Mouse (Mus musculus) liver, embryonic 14.5 days (tissue): ENCODE results near the gene Utrn. TPM values are rescaled to one million over a fixed set of nuclear protein-coding genes. Genes with fewer than 3 reads are reported as not detected.

Source experiments
- ATAC-seq: fragments of 200-750 bp; cut with Nextera tagmentation; 2 replicates; pipeline ENCODE4 v1.8.0; 2017; ENCODE audit warnings: moderate number of reproducible peaks, mild to moderate bottlenecking, moderate library complexity; ENCODE audit not compliant: insufficient read depth
- DNase-seq, 3 experiments: peaks; one replicate each; pipeline ENCODE4 v3.0.0-alpha.2; 2012 to 2013; ENCODE audit warnings: low read depth in 3 of 3, low spot score in 3 of 3
- H3K27ac ChIP-seq: fragments of 300-500 bp; sonication (generic); 2 replicates; pipeline ENCODE4 v1.5.1; 2014; ENCODE audit warnings: moderate library complexity, mild to moderate bottlenecking, control low read depth, inconsistent platforms
- H3K27me3 ChIP-seq: fragments of 300-500 bp; sonication (generic); 2 replicates; pipeline ENCODE4 v1.6.1; 2014; ENCODE audit warnings: mild to moderate bottlenecking, low read length, moderate library complexity; ENCODE audit not compliant: control insufficient read depth, insufficient read depth
- H3K36me3 ChIP-seq: fragments of 300-500 bp; sonication (generic); replicated peaks from 2 replicates; pipeline ENCODE4 v1.6.1; 2014; ENCODE audit warnings: low read depth; ENCODE audit not compliant: control insufficient read depth, insufficient read depth
- H3K4me1 ChIP-seq, 2 experiments: fragments of 200-500 bp in 1 of 2; fragments of 300-500 bp in 1 of 2; sonication (generic) in 1 of 2; replicated peaks; 2 replicates each; pipeline ENCODE4 v1.6.1; 2012 to 2014; ENCODE audit warnings: antibody characterized with exemption in 1 of 2, inconsistent platforms in 1 of 2, low read length in 1 of 2; ENCODE audit not compliant: control insufficient read depth in 2 of 2, insufficient read depth in 2 of 2
- H3K4me2 ChIP-seq: fragments of 300-500 bp; sonication (generic); 2 replicates; pipeline ENCODE4 v1.6.1; 2014; ENCODE audit warnings: low read depth, mild to moderate bottlenecking, control low read depth, moderate library complexity
- H3K4me3 ChIP-seq, 2 experiments: fragments of 200-500 bp in 1 of 2; fragments of 300-500 bp in 1 of 2; sonication (generic) in 1 of 2; 2 replicates each; pipeline ENCODE4 v1.5.1; 2012 to 2014; ENCODE audit warnings: low read depth in 2 of 2, low read length in 2 of 2, mild to moderate bottlenecking in 2 of 2, control low read depth in 1 of 2, inconsistent platforms in 1 of 2, moderate library complexity in 1 of 2; ENCODE audit not compliant: insufficient read depth in 1 of 2
- H3K9ac ChIP-seq: fragments of 300-500 bp; sonication (generic); replicated peaks from 2 replicates; pipeline ENCODE4 v1.6.1; 2014; ENCODE audit warnings: mild to moderate bottlenecking, control low read depth, moderate library complexity
- H3K9me3 ChIP-seq: fragments of 300-500 bp; sonication (generic); 2 replicates; pipeline ENCODE4 v1.6.1; 2016; ENCODE audit warnings: low read length, mixed read lengths; ENCODE audit not compliant: control insufficient read depth
- CTCF ChIP-seq: IDR thresholded peaks from 2 replicates; pipeline ENCODE4 v1.5.1; 2016; ENCODE audit warnings: antibody characterized with exemption, low read depth, control low read depth
- EP300 ChIP-seq: IDR thresholded peaks from 2 replicates; pipeline ENCODE4 v1.6.1; 2016; ENCODE audit warnings: antibody characterized with exemption, low read depth
- WGBS: fragments of 180-500 bp; shearing (Covaris S2); extraction: QIAGEN DNeasy Blood & Tissue Kit; methylation state at CpG from one replicate; pipeline ENCODE4 v1.1.7; 2014; ENCODE audit not compliant: insufficient replicate concordance; 5-methylcytosine and 5-hydroxymethylcytosine counted together
- polyA plus RNA-seq, 2 experiments: library from polyadenylated mRNA; depleted of rRNA in 1 of 2; stranded (reverse) in 1 of 2; unstranded in 1 of 2; fragments of >200 nt; fragmentation: Nextera tagmentation in 1 of 2; extraction: Ambion mirVana in 1 of 2; gene quantifications; 2 replicates each; pipeline versions ENCODE4 v1.2.1 to v1.2.3; 2012 to 2014

Gene Utrn
- polyA plus RNA-seq, 2 experiments: 2.7 to 4.4 TPM

DNA sequence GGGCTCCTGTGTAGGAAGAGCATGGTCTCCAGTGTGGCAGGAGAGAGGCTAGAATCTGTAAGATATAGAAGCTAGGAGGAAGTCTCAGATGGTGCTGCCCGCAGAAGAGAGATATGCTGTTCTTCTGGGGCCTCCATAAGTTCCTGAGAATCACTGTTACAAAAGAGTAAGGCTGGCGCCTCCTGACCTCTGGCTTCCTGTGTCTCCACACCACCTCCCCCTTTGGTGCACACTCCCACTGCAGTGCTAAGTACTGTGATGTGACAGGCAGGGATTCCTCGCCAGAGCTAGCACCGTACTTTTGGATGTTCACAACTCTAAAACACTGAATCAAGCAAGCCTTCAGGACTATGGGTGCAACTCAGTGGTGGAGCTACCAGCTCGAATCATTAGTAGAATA lies 140.1 kb downstream of the Utrn start:
- Histone ChIP-seq H3K27me3 (no peaks in the 10 kb centered on the region), H3K27ac (no peak overlapping the region), H3K4me3 (no peak overlapping the region), H3K4me2 (no peak overlapping the region), H3K9ac (no peak overlapping the region), H3K36me3 (no peaks in the 10 kb centered on the region), H3K9me3 (no peaks in the 10 kb centered on the region), H3K4me1 (peaks cover 0 to 4% of the 10 kb centered on the region in 2 experiments; a peak in 1 of 4 replicates)
- 32% methylated on average over 5 of the region's 5 CpGs for WGBS
- DNase-seq (no peak), ATAC-seq (no peak)
- TF ChIP-seq CTCF: no peak
- TF ChIP-seq EP300: no peak

DNA sequence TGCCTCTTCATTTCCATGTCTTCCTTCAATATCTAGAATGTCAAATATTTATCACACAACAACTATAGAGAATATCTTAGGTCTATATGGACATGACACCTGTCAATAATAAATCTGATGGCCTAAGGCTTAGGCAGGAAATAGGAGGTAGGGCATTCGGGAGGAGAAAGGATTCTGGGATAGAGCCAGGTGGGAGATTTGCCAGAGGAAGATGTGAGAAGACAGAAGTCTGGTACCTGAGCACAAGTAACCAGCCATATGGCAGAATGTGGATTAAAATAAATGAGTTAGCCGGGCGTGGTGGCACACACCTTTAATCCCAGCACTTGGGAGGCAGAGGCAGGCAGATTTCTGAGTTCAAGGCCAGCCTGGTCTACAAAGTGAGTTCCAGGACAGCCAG lies 141.3 kb downstream of the Utrn start:
- H3K27ac ChIP-seq: no peak overlapping the region
- H3K4me1 ChIP-seq: peaks cover 0 to 8% of the 10 kb centered on the region in 2 experiments; a peak in 2 of 4 replicates
- no peaks in the 10 kb centered on the region for H3K27me3 ChIP-seq
- 67% methylated on average over 3 of the region's 3 CpGs for WGBS
- ATAC-seq: no peak
- H3K9me3 ChIP-seq: no peaks in the 10 kb centered on the region
- no peak overlapping the region for H3K9ac ChIP-seq
- H3K4me2 ChIP-seq: no peak overlapping the region
- H3K4me3 ChIP-seq: no peak overlapping the region
- no peaks in the 10 kb centered on the region for H3K36me3 ChIP-seq
- TF ChIP-seq EP300 (no peak), CTCF (no peak)
- no peak for DNase-seq

DNA sequence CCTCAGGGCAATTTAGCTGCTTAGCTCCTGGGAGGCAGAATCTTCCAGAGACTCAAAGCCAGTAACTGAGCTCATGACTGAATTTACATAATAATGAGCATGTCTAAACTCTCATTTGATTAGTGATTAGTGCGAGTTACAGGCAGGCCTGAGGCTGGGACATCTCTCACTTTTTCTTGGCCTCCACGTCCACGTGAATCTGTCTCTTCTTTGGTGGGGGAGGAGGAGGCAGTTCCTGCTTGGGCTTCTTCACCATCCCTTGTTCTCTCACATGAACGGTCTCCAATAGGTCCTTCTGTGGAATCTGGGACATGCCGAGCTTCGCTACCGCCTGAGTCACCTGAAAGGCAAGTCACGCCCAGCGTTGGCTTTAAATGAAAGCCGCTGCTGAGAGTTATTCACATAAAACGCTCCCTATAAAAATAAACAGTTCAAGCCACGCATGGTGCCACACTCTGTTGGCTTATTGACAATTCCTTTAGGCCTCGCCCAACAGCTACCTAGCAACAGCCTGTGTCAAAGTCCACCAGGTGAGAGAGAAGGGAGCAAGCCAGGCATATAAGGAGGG lies 143.0 kb downstream of the Utrn start:
- H3K27ac ChIP-seq: no peak overlapping the region
- TF ChIP-seq EP300 (no peak), CTCF (no peak)
- H3K4me2 ChIP-seq: no peak overlapping the region
- DNase-seq: no peak
- ATAC-seq: no peak
- H3K4me1 ChIP-seq: peaks cover 0 to 10% of the 10 kb centered on the region in 2 experiments; a peak in 2 of 4 replicates
- no peak overlapping the region for H3K9ac ChIP-seq
- whole genome bisulfite sequencing: 74% methylated on average over 13 of the region's 13 CpGs
- H3K4me3 ChIP-seq: no peak overlapping the region
- H3K9me3 ChIP-seq: no peaks in the 10 kb centered on the region
- H3K27me3 ChIP-seq: no peaks in the 10 kb centered on the region
- H3K36me3 ChIP-seq: no peaks in the 10 kb centered on the region

GRCm38 (mm10) chr10:12724247-12725001 lies 144.7 kb downstream of the Utrn start:
- TF ChIP-seq EP300: no peak
- TF ChIP-seq CTCF: no peak
- H3K36me3 ChIP-seq: no peaks in the 10 kb centered on the region
- no peak overlapping the region for H3K4me2 ChIP-seq
- H3K4me3 ChIP-seq: no peak overlapping the region
- no peak overlapping the region for H3K27ac ChIP-seq
- WGBS: 77% methylated on average over 14 of the region's 14 CpGs
- peaks cover 0 to 10% of the 10 kb centered on the region in 2 experiments; a peak in 2 of 4 replicates for H3K4me1 ChIP-seq
- ATAC-seq (no peak), DNase-seq (no peak)
- no peaks in the 10 kb centered on the region for H3K9me3 ChIP-seq
- no peak overlapping the region for H3K9ac ChIP-seq
- no peaks in the 10 kb centered on the region for H3K27me3 ChIP-seq

- H3K27ac ChIP-seq: no peak overlapping the region
- no peak overlapping the region for H3K9ac ChIP-seq
- H3K4me2 ChIP-seq: no peak overlapping the region
- peaks cover 0 to 6% of the 10 kb centered on the region in 2 experiments; a peak in 2 of 4 replicates for H3K4me1 ChIP-seq
- WGBS: 23% methylated on average over 3 of the region's 3 CpGs
- TF ChIP-seq EP300 (peak; percentile 60), CTCF (no peak)
- H3K36me3 ChIP-seq: no peaks in the 10 kb centered on the region
- no peaks in the 10 kb centered on the region for H3K27me3 ChIP-seq
- ATAC-seq (peak; percentile 59; the same call in 1 of the 2 replicates), DNase-seq (peak in 2 of 3 experiments; percentile 6 to 17)
- H3K4me3 ChIP-seq: no peak overlapping the region
- no peaks in the 10 kb centered on the region for H3K9me3 ChIP-seq
These were observed 145.9 kb downstream of the Utrn start for GRCm38 (mm10) chr10:12723269-12723668.
